ENCODE assay signal across 20 mouse cellular contexts in genomic region chr13:6613690-6614445, GRCm38 (mm10). TPM values are rescaled to one million over a fixed set of nuclear protein-coding genes. Genes with fewer than 3 reads are reported as not detected.
DNase-seq lines count a peak whose midpoint lies in the region; ATAC-seq lines count a peak whose summit lies in the region.
"Had no signal": no experiment of that assay in that cellular context is flagged by ENCODE, and none has a peak within 500 bp of the region (broad histone marks: within the 10 kb centered on the region; RNA-seq: fewer than 3 reads in every experiment).

No protein-coding gene starts in this region.

- no peak overlapping the region for H3K4me3 ChIP-seq in midbrain, embryonic 11.5 days (ENCODE audit: low read depth, low read length)
- H3K4me3 ChIP-seq in midbrain, embryonic 13.5 days (replicated peaks), result no peak overlapping the region
- H3K4me3 ChIP-seq: embryonic facial prominence, embryonic 15.5 days; erythroblast, embryonic 14.5 days; hindbrain, embryonic 12.5 days had no signal

- no peaks in the 10 kb centered on the region for H3K36me3 ChIP-seq in midbrain, embryonic 11.5 days (ENCODE audit: control insufficient read depth, insufficient read depth, low read length)
- no peaks in the 10 kb centered on the region for H3K36me3 ChIP-seq in midbrain, embryonic 13.5 days
- H3K36me3 ChIP-seq: embryonic facial prominence, embryonic 15.5 days; hindbrain, embryonic 12.5 days had no signal

- no peak overlapping the region for H3K4me2 ChIP-seq in midbrain, embryonic 11.5 days
- no peak overlapping the region for H3K4me2 ChIP-seq in midbrain, embryonic 13.5 days (replicated peaks)
- H3K4me2 ChIP-seq: embryonic facial prominence, embryonic 15.5 days; hindbrain, embryonic 12.5 days had no signal

- peak; percentile 72 for DNase-seq in midbrain, embryonic 11.5 days (ENCODE audit: low spot score, missing footprints)
- peak; percentile 48 for DNase-seq in Muller cell, postnatal 12 days (ENCODE audit: inconsistent ontology term)
- no peak for DNase-seq in adrenal gland, postnatal 10 days
- DNase-seq in spleen, postnatal 4 days (ENCODE audit: low spot score in 2 of 2), result no peak
- DNase-seq: adrenal gland, postnatal 14 days; cerebellum, adult 2 months; cerebellum, postnatal 14 days; embryo, embryonic 11 days; gastrocnemius, postnatal 14 days; heart, postnatal 10 days; heart, postnatal 4 days; kidney, adult 8-10 months had no signal

- 90% methylated on average over 5 of the region's 5 CpGs for WGBS in midbrain, embryonic 11.5 days
- 94% methylated on average over 5 of the region's 5 CpGs for WGBS in midbrain, embryonic 13.5 days

- H3K27me3 ChIP-seq in midbrain, embryonic 11.5 days (ENCODE audit: control insufficient read depth, insufficient read depth, low read length), result no peaks in the 10 kb centered on the region
- no peaks in the 10 kb centered on the region for H3K27me3 ChIP-seq in midbrain, embryonic 13.5 days
- H3K27me3 ChIP-seq: CH12.LX; embryonic facial prominence, embryonic 15.5 days; hindbrain, embryonic 12.5 days had no signal

- no peak overlapping the region for H3K9ac ChIP-seq in midbrain, embryonic 11.5 days (ENCODE audit: low read length)
- H3K9ac ChIP-seq in midbrain, embryonic 13.5 days (replicated peaks), result no peak overlapping the region
- H3K9ac ChIP-seq: embryonic facial prominence, embryonic 15.5 days; hindbrain, embryonic 12.5 days had no signal

- H3K4me1 ChIP-seq in midbrain, embryonic 11.5 days (ENCODE audit: control insufficient read depth, insufficient read depth, low read length), result no peaks in the 10 kb centered on the region
- no peaks in the 10 kb centered on the region for H3K4me1 ChIP-seq in midbrain, embryonic 13.5 days (replicated peaks)
- H3K4me1 ChIP-seq: embryonic facial prominence, embryonic 15.5 days; hindbrain, embryonic 12.5 days had no signal

- no peaks in the 10 kb centered on the region for H3K9me3 ChIP-seq in midbrain, embryonic 11.5 days (ENCODE audit: control insufficient read depth, low read length)
- H3K9me3 ChIP-seq in midbrain, embryonic 13.5 days, result no peaks in the 10 kb centered on the region
- H3K9me3 ChIP-seq: embryonic facial prominence, embryonic 15.5 days; hindbrain, embryonic 12.5 days had no signal

- no peak overlapping the region for H3K27ac ChIP-seq in midbrain, embryonic 11.5 days (ENCODE audit: low read depth, low read length)
- H3K27ac ChIP-seq in midbrain, embryonic 13.5 days, result no peak overlapping the region
- H3K27ac ChIP-seq: embryonic facial prominence, embryonic 15.5 days; hindbrain, embryonic 12.5 days had no signal

- no peak for ATAC-seq in midbrain, embryonic 11.5 days (ENCODE audit: low FRiP score)
- ATAC-seq in midbrain, embryonic 13.5 days, result no peak
- ATAC-seq in megakaryocyte-erythroid progenitor cell, adult 5-6 weeks (replicated peaks; ENCODE audit: low FRiP score, low TSS enrichment, poor library complexity, severe bottlenecking), result peak; percentile 67
- ATAC-seq: forebrain, embryonic 16.5 days; intestine, embryonic 16.5 days had no signal

RNA-seq across cellular contexts. Expression of gene Pfkp, which starts 34.7 kb away (rescaled TPM):
- 33.5 and 34.7 TPM in 2 replicates for polyA plus RNA-seq in midbrain, embryonic 11.5 days (2014; fragmentation: Nextera tagmentation; extraction: Ambion mirVana)
- polyA plus RNA-seq in midbrain, embryonic 13.5 days (2015; fragmentation: Nextera tagmentation; extraction: Ambion mirVana), result 135 and 141 TPM in 2 replicates
- 5.7 and 6.2 TPM in 2 replicates for total RNA-seq in megakaryocyte-erythroid progenitor cell, adult 5-6 weeks (2014; fragmentation: Nextera tagmentation)
- total RNA-seq in megakaryocyte-erythroid progenitor cell, adult 5-6 weeks (2017), result 16.6 and 31.5 TPM in 2 replicates
- total RNA-seq in adrenal gland, postnatal 10 days (2021), result 10 to 100 TPM; 46.2 to 49.2 TPM

Comparison
In these comparisons a context has a peak if more than half of its experiments do, and no peak if none do; other contexts are left out.
1. DNase-seq: peak in midbrain, embryonic 11.5 days (single experiment) and Muller cell, postnatal 12 days (single experiment); none in adrenal gland, postnatal 10 days (single experiment) and spleen, postnatal 4 days (0 of 2).